Mouse (Mus musculus) adrenal gland, postnatal 4 days (tissue): Measurements from ENCODE around the gene Gm43552. TPM values are rescaled to one million over a fixed set of nuclear protein-coding genes. Genes with fewer than 3 reads are reported as not detected.
"Not testable (repeated sequence)": the region's sequence is repeated elsewhere in the genome, so short reads cannot be mapped to it uniquely, and the experiment has no call there.

Experiments used
- DNase-seq, 2 experiments: peaks; one replicate each; pipeline ENCODE4 v3.0.0; 2021 to 2022; ENCODE audit warnings: low spot score in 2 of 2, mixed read lengths in 2 of 2
- total RNA-seq, 2 experiments: library from RNA; stranded (reverse); gene quantifications; 2 replicates each; pipeline ENCODE4 v1.2.3; 2021

The Gm43552 gene
- total RNA-seq, 2 experiments from 2014 or later, result not detected

GRCm38 (mm10) chr5:65491767-65492715, 592 bp downstream of the Gm43552 start:
- DNase-seq, result peak; percentile 52 to 58

GRCm38 (mm10) chr5:65489830-65490229, 2.8 kb downstream of the Gm43552 start:
- no peak for DNase-seq

GRCm38 (mm10) chr5:65488725-65489124, 3.9 kb downstream of the Gm43552 start:
- no peak for DNase-seq

DNA sequence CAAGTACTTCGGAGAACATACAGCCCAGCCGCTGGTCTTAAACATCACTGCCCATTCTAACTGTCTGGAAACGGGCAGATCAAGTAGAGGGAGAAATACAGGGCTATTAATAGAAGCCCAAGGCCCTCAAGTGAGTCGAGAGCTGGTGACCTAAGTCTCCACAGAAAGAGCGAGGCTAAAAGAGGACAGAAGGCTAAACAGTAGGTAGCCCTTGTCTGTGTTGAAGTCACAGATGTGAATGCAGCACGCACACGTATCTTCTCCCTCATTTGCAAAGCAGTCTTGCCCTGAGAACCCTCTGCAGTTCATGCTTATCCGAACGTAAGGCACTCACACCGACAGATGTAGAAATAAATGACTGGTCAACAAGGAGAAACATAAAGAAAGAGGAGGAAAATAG, 5.3 kb downstream of the Gm43552 start:
- no peak for DNase-seq

- no peak for DNase-seq
Observed at GRCm38 (mm10) chr5:65486514-65486913, 6.1 kb downstream of the Gm43552 start.

- DNase-seq, result no peak
Observed at GRCm38 (mm10) chr5:65482996-65483395, 9.6 kb downstream of the Gm43552 start.

DNA sequence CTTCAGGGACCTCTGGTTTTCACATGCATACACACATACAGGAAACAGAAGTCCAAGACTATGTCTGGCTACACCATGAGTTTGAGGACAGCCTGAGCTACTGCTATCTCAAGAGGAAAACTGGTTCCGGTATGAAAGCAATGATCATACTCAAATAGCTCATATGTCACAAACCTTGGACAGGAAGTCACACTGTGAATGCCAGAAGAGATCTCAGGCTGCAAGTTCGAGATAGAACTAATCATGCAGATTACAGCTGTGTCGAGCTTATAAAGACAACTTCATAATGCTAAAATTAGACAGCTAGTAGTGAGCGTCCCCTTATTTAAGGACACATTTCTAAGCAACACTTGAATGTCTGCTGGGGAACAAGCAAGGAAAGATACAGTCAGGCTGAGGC, 12.1 kb downstream of the Gm43552 start:
- no peak for DNase-seq

GRCm38 (mm10) chr5:65479681-65480445, 12.8 kb downstream of the Gm43552 start:
- DNase-seq, result no peak

DNA sequence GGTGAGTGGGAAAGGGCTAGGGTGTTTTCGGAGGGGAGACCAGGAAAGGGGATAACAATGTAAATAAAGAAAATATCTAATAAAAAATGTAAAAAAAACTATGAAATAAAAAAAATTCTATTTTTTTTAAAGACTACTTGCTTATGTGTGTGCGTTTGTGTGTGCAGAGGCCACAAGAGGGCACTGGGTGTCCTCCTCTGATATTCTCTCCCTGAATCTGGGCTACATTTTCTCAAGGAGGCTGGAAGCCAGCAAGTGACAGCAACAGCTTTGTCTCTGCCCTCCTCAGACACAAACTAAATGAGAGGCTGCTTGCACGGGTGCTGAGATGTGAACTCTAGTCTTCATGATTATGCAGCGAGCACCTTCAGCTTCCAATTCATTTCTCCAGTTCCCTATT, 14.4 kb downstream of the Gm43552 start:
- DNase-seq, result no peak

DNA sequence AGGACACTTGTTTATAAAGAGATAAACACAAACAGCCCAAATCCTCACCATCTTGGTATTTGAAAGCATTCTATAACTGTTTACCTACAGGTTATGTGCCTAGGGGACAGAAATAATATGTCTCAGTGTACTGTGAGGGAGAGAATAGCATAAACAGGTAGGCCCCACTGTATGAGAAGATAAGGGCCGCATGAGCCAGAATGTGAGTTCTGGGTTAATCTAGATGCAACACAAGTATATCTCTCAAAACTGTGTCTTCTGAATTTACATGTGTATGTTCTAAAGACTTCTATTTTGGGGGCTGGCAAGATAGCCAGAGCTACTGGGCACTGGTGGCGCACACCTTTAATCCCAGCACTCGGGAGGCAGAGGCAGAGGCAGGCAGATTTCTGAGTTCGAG, 15.9 kb downstream of the Gm43552 start:
- not testable (repeated sequence) for DNase-seq

GRCm38 (mm10) chr5:65475806-65476205, 16.8 kb downstream of the Gm43552 start:
- no peak for DNase-seq

DNA sequence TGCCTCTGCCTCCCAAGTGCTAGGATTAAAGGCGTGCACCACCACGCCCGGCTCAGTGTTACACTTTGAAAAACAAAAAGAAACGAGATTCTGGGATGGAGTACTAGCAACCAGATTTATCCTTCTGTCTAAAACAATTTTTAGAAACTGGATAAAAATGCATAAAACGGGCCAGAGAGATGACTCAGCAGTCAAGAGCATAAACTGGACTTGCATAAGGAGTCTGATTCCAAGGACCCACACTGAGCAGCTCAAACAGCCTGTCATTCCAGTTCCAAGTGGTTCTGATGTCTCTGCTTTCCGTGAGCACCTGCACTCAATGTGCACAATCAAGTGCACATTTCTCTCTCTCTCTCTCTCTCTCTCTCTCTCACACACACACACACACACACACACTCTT, 22.9 kb downstream of the Gm43552 start:
- DNase-seq, result no peak

- DNase-seq, result no peak
Observed at GRCm38 (mm10) chr5:65466911-65467310, 25.7 kb downstream of the Gm43552 start.

- no peak for DNase-seq
Observed at GRCm38 (mm10) chr5:65460361-65460760, 32.3 kb downstream of the Gm43552 start.

GRCm38 (mm10) chr5:65459454-65459853, 33.2 kb downstream of the Gm43552 start:
- no peak for DNase-seq

DNA sequence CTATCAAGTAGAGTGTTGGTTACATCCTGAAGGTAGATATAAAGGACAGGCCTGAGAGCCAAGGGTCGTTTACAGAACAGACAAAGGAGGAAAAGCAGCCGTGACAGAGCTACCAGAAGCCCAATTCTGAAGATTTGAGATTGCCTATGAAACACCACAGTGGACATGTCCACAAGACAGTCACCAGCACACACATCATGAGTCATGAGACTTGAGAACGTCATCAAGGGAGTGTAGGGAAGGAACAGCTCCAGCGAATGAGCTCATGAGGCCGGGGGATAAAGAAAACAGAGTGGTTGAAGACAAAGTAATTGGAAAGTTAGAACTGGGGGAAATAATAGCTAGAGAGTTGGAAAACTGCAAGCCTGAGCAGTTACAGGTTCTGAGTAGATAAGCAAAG, 34.8 kb downstream of the Gm43552 start:
- DNase-seq, result no peak

DNA sequence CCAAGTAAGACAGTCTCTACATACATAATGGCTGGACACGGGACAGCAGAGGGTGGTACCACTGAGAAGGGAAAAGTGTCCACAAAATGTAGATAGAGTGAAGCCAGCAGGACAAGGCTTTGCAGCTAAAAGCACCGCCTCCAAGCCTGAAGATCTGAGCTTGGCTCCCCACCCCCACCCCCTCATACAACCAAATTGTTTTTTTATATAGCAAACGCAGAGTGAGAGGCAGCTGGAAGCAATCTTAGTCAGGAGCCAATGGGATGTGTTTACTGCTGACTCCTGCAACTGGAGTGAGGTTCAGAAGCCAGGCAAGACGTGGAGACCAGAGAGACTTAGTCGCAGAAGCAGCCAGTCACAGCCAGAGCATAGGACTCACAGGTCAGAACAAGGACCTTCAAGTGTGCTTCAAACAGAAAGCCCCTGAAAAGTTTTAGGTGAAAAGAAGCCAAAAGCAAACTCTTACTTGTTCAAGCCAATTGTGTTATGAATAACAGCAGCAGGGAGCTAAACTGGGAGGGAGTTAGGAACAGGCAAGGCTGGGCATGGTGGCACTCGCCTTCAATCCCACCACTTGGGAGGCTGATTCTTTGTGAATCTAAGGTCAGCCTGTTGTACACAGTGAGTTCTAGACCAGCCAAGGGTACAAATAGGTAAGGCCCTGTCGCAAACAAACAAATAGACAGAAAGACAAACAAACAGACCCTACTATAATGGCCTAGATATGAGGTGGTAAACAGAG, 35.4 kb downstream of the Gm43552 start:
- DNase-seq, result no peak

GRCm38 (mm10) chr5:65454771-65455170, 37.9 kb downstream of the Gm43552 start:
- no peak for DNase-seq

DNA sequence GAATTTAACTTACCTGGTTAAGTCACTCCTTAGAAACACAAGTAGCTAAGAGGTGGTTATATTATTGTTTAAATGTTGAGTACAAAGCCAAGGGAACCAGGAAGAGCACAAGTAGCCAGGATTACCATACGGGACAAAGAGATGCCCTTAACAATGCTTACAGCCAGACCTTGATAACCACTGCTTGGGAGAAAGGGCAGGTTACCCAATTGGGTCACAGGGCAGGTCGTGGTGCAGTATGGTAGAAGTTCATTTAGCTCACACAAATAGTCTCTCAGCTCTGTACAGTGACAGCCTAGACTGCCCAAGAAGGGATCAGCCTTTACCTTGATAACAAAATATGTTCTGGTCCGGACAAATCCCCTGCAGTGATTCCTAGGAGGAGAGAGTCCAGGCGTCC, 43.7 kb downstream of the Gm43552 start:
- DNase-seq, result no peak

- DNase-seq, result no peak
Observed at GRCm38 (mm10) chr5:65447826-65448225, 44.8 kb downstream of the Gm43552 start.

DNA sequence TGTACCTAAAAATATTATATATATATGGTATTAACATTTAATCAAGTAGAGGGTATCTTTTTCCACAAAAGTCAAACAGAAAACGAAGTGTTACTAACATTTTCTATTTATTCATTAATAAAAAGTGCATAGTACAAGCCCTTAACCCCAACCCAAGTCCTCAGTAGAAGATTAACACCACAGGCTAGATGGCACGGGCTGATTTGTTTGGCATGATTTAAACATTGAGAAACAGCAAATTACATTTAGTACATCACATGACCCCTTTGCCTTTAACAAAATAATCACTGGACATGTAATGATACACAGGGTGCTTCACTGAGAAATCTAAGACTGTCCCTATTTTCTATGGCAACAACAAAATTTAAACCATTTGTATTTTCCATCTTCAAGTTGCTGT, 45.9 kb downstream of the Gm43552 start:
- no peak for DNase-seq

DNA sequence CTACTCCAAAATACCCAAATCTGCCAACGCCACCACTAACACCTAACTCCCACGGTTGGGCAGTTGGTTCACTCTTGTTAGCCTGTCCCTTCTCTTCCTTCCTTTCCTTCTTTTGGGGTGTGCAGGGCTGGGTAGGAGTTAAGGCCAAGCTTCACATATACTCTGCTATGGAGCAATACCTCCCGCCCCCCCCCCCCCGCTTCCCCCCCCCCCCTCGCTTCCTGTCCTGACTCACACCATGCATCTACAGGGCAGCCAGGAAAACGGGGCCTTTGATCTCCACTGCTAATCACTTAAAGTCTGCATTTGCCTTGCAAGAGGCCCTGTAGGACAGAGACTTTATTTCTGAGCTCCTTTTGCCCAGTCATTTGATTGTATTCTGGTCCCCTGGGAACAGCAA, 47.7 kb downstream of the Gm43552 start:
- no peak for DNase-seq
